Mouse (Mus musculus): ENCODE results near the gene Pglyrp1.
"Not testable (repeated sequence)": the region's sequence is repeated elsewhere in the genome, so short reads cannot be mapped to it uniquely, and the experiment has no call there.

The Pglyrp1 gene

GRCm38 (mm10) chr7:18871031-18871430, at the start of gene Pglyrp1:
Gene Pglyrp1, plus strand, starts transcription at chr7:18871331.
- not testable (repeated sequence) for DNase-seq

- no peak for DNase-seq
Measured at GRCm38 (mm10) chr7:18821507-18821906, 49.6 kb upstream of the Pglyrp1 start, which contains the start of gene Psg17. Gene Psg17, minus strand, starts transcription at chr7:18821607.

- no peak for DNase-seq
Measured at GRCm38 (mm10) chr7:18827792-18828546, 43.2 kb upstream of the Pglyrp1 start.

- DNase-seq: no peak
Measured at GRCm38 (mm10) chr7:18828592-18828991, 42.5 kb upstream of the Pglyrp1 start.

GRCm38 (mm10) chr7:18829545-18829944, 41.6 kb upstream of the Pglyrp1 start:
- no peak for DNase-seq

- no peak for DNase-seq
Measured at GRCm38 (mm10) chr7:18832298-18832697, 38.8 kb upstream of the Pglyrp1 start.

GRCm38 (mm10) chr7:18839865-18840264, 31.3 kb upstream of the Pglyrp1 start, which contains the start of gene Mill2:
Gene Mill2, plus strand, starts transcription at chr7:18839966.
- DNase-seq: no peak

- peak; percentile 21 for DNase-seq
Measured at GRCm38 (mm10) chr7:18840386-18841173, 30.6 kb upstream of the Pglyrp1 start.

GRCm38 (mm10) chr7:18841174-18841567, 30.0 kb upstream of the Pglyrp1 start:
- DNase-seq: no peak

GRCm38 (mm10) chr7:18844811-18845210, 26.3 kb upstream of the Pglyrp1 start:
- DNase-seq: no peak

- no peak for DNase-seq
Measured at GRCm38 (mm10) chr7:18848395-18848794, 22.7 kb upstream of the Pglyrp1 start.

GRCm38 (mm10) chr7:18858310-18858916, 12.7 kb upstream of the Pglyrp1 start:
- no peak for DNase-seq

- no peak for DNase-seq
Measured at GRCm38 (mm10) chr7:18862801-18863200, 8.3 kb upstream of the Pglyrp1 start.

- no peak for DNase-seq
Measured at GRCm38 (mm10) chr7:18868491-18868890, 2.6 kb upstream of the Pglyrp1 start.

- no peak for DNase-seq
Measured at GRCm38 (mm10) chr7:18872014-18872802, 1.1 kb downstream of the Pglyrp1 start.

GRCm38 (mm10) chr7:18872816-18873215, 1.7 kb downstream of the Pglyrp1 start:
- no peak for DNase-seq

- DNase-seq: peak; percentile 68
Measured at GRCm38 (mm10) chr7:18873253-18873652, 2.1 kb downstream of the Pglyrp1 start.

- DNase-seq: no peak
Measured at GRCm38 (mm10) chr7:18875372-18875771, 4.2 kb downstream of the Pglyrp1 start.

- DNase-seq: no peak
Measured at GRCm38 (mm10) chr7:18878691-18879090, 7.6 kb downstream of the Pglyrp1 start.

- no peak for DNase-seq
Measured at GRCm38 (mm10) chr7:18883991-18884744, 13.0 kb downstream of the Pglyrp1 start.

GRCm38 (mm10) chr7:18884745-18885422, 13.8 kb downstream of the Pglyrp1 start:
- DNase-seq: no peak
